Mouse (Mus musculus) adrenal gland, postnatal 36 days (tissue): ENCODE results near the gene Glis2. TPM values are rescaled to one million over a fixed set of nuclear protein-coding genes. Genes with fewer than 3 reads are reported as not detected.
A peak's percentile ranks its signal among the peaks of the same experiment; 100 is the strongest.

Source experiments
- DNase-seq, 2 experiments: peaks; one replicate each; pipeline ENCODE4 v3.0.0; 2021; ENCODE audit warnings: mixed read lengths in 1 of 2
- total RNA-seq, 2 experiments: library from RNA; stranded (reverse); gene quantifications; 2 replicates each; pipeline ENCODE4 v1.2.3; 2021

Gene Glis2
- total RNA-seq, 2 experiments from 2014 or later = 19.9 to 20.1 TPM

GRCm38 (mm10) chr16:4603453-4603837 lies 8.9 kb downstream of the Glis2 start:
- DNase-seq = no peak

- DNase-seq = no peak
These were observed 9.9 kb downstream of the Glis2 start for GRCm38 (mm10) chr16:4604293-4604837.

- no peak for DNase-seq
These were observed 11.1 kb downstream of the Glis2 start for GRCm38 (mm10) chr16:4605514-4606131.

- peak; percentile 50 to 63 for DNase-seq
These were observed 12.0 kb downstream of the Glis2 start for GRCm38 (mm10) chr16:4606431-4607084.

GRCm38 (mm10) chr16:4607818-4608531 lies 13.5 kb downstream of the Glis2 start:
- peak; percentile 88 to 91 for DNase-seq

GRCm38 (mm10) chr16:4608532-4609059 lies 14.1 kb downstream of the Glis2 start:
- DNase-seq = no peak

- no peak for DNase-seq
These were observed 16.7 kb downstream of the Glis2 start for GRCm38 (mm10) chr16:4611193-4611592.

- no peak for DNase-seq
These were observed 17.2 kb downstream of the Glis2 start for GRCm38 (mm10) chr16:4611676-4612075.

GRCm38 (mm10) chr16:4613736-4614135 lies 19.2 kb downstream of the Glis2 start:
- no peak for DNase-seq

GRCm38 (mm10) chr16:4614639-4615038 lies 20.1 kb downstream of the Glis2 start:
- no peak for DNase-seq

- DNase-seq = no peak
These were observed 20.8 kb downstream of the Glis2 start for GRCm38 (mm10) chr16:4615297-4615696.

GRCm38 (mm10) chr16:4616829-4617228 lies 22.3 kb downstream of the Glis2 start:
- no peak for DNase-seq

GRCm38 (mm10) chr16:4624074-4624473 lies 29.6 kb downstream of the Glis2 start:
- DNase-seq = no peak

GRCm38 (mm10) chr16:4624481-4625110 lies 30.1 kb downstream of the Glis2 start, which contains the start of gene Pam16:
Gene Pam16 (minus strand): TSS chr16:4624988.
- peak; percentile 94 to 97 for DNase-seq

GRCm38 (mm10) chr16:4627105-4627504 lies 32.6 kb downstream of the Glis2 start:
- no peak for DNase-seq

- no peak for DNase-seq
These were observed 34.4 kb downstream of the Glis2 start for GRCm38 (mm10) chr16:4628898-4629419.

- peak; percentile 87 to 88 for DNase-seq
These were observed 35.4 kb downstream of the Glis2 start for GRCm38 (mm10) chr16:4629950-4630349.

- DNase-seq = no peak
These were observed 37.5 kb downstream of the Glis2 start for GRCm38 (mm10) chr16:4632050-4632449.

- no peak for DNase-seq
These were observed 39.1 kb downstream of the Glis2 start for GRCm38 (mm10) chr16:4633661-4634060.

- peak; percentile 43 to 61 for DNase-seq
These were observed 40.2 kb downstream of the Glis2 start for GRCm38 (mm10) chr16:4634681-4635080.

- DNase-seq = no peak
These were observed 41.2 kb downstream of the Glis2 start for GRCm38 (mm10) chr16:4635760-4636159.

GRCm38 (mm10) chr16:4638891-4639390 lies 44.4 kb downstream of the Glis2 start:
- DNase-seq = no peak
